Mouse (Mus musculus) intestine, embryonic 15.5 days (tissue): ENCODE data around the gene Prm1. TPM values are rescaled to one million over a fixed set of nuclear protein-coding genes. Genes with fewer than 3 reads are reported as not detected.

Experiments
- ATAC-seq: fragments of 200-750 bp; cut with Nextera tagmentation; 2 replicates; pipeline ENCODE4 v1.8.0; 2017; ENCODE audit warnings: moderate TSS enrichment, moderate library complexity
- H3K27ac ChIP-seq: fragments of 300-500 bp; sonication (generic); 2 replicates; pipeline ENCODE4 v1.5.1; 2015; ENCODE audit warnings: mild to moderate bottlenecking, inconsistent platforms
- H3K27me3 ChIP-seq: fragments of 300-500 bp; sonication (generic); replicated peaks from 2 replicates; pipeline ENCODE4 v1.6.1; 2015; ENCODE audit warnings: inconsistent platforms
- H3K36me3 ChIP-seq: fragments of 300-500 bp; sonication (generic); 2 replicates; pipeline ENCODE4 v1.6.1; 2015; ENCODE audit warnings: inconsistent platforms
- H3K4me1 ChIP-seq: fragments of 300-500 bp; sonication (generic); replicated peaks from 2 replicates; pipeline ENCODE4 v1.6.1; 2015; ENCODE audit warnings: inconsistent platforms
- H3K4me2 ChIP-seq: fragments of 300-500 bp; sonication (generic); replicated peaks from 2 replicates; pipeline ENCODE4 v1.6.1; 2015; ENCODE audit warnings: mild to moderate bottlenecking, inconsistent platforms
- H3K4me3 ChIP-seq: fragments of 300-500 bp; sonication (generic); replicated peaks from 2 replicates; pipeline ENCODE4 v1.5.1; 2015; ENCODE audit warnings: inconsistent platforms
- H3K9ac ChIP-seq: fragments of 300-500 bp; sonication (generic); 2 replicates; pipeline ENCODE4 v1.6.1; 2015; ENCODE audit warnings: inconsistent platforms
- H3K9me3 ChIP-seq: fragments of 300-500 bp; sonication (generic); 2 replicates; pipeline ENCODE4 v1.6.1; 2016; ENCODE audit warnings: inconsistent platforms
- WGBS: fragments of 180-500 bp; shearing (Covaris S2); methylation state at CpG from one replicate; pipeline ENCODE4 v1.1.7; 2015; 5-methylcytosine and 5-hydroxymethylcytosine counted together
- polyA plus RNA-seq: library from polyadenylated mRNA; unstranded; fragments of >200 nt; fragmentation: Nextera tagmentation; extraction: Ambion mirVana; gene quantifications from 2 replicates; pipeline ENCODE4 v1.2.1, GENCODE M21; 2015

Prm1 gene
- polyA plus RNA-seq, 1 experiment from 2014 or later = not detected

DNA sequence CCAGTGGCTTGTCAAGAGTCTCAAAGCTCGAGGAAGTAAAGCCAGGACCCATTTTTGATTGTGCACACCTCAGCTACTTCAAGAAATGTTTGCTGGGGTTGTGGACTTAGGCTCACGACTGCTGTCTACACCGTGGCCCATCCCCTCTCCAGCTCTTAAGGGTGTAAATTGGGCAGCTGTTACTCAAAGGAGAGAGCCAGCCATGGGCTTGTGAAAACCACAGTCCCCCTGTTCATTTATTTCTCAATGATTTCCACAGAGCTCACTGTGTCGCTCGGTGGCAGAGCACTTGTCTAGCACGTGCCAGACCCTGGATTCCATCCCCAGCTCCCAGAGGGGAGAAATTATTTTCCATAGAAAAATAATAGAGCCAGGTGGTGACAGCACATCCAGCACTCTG, 49.5 kb downstream of the Prm1 start:
- Histone ChIP-seq H3K9me3 (no peaks in the 10 kb centered on the region), H3K36me3 (no peaks in the 10 kb centered on the region), H3K4me2 (no peak overlapping the region), H3K4me1 (no peaks in the 10 kb centered on the region), H3K27ac (no peak overlapping the region), H3K27me3 (peaks cover 3% of the 10 kb centered on the region; the same call in 1 of the 2 replicates), H3K9ac (no peak overlapping the region), H3K4me3 (no peak overlapping the region)
- 75% methylated on average over 6 of the region's 6 CpGs for WGBS
- ATAC-seq = no peak

DNA sequence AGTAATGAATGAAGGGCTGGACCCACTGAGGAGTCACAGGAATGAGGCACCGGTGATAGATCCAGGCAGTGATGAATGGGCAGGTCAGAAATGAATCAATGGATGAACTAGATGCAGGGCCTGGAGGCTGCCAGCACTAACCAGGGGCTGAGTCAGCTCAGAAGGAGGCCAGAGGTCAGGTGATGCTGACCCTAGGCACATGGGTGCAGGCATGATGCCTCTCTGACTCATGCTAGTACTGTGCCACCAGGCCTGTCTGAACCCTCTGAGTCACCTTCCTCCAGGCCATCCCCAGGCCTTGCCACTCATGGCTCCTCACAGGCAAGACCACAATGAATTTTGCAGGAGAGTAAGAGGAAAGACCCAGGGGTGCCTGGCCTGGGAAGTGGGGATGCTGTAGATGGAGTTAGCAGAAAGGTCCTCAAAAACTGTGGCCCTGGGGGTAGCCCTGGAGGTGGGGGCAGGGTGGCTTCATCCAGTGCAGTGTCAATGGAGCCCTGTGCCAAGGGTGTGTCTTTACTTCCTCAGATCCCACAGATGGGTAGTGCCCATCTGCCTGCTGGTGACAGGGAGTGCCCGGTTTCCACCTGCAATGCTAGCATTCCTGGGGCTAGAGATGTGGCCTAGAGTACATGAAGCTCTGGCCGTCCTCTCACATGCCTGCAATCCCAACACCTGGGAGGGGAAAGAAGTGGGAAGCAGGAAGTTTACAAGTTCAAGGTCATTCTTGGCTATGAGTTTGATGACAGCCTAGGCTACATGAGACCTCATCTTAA, 50.9 kb downstream of the Prm1 start:
- Histone ChIP-seq H3K27me3 (peaks cover 3% of the 10 kb centered on the region; the same call in 1 of the 2 replicates), H3K4me1 (peaks cover 6% of the 10 kb centered on the region), H3K9me3 (no peaks in the 10 kb centered on the region), H3K27ac (no peak overlapping the region), H3K9ac (no peak overlapping the region), H3K4me3 (no peak overlapping the region), H3K36me3 (no peaks in the 10 kb centered on the region), H3K4me2 (no peak overlapping the region)
- ATAC-seq = no peak
- 84% methylated on average over 3 of the region's 3 CpGs for WGBS

DNA sequence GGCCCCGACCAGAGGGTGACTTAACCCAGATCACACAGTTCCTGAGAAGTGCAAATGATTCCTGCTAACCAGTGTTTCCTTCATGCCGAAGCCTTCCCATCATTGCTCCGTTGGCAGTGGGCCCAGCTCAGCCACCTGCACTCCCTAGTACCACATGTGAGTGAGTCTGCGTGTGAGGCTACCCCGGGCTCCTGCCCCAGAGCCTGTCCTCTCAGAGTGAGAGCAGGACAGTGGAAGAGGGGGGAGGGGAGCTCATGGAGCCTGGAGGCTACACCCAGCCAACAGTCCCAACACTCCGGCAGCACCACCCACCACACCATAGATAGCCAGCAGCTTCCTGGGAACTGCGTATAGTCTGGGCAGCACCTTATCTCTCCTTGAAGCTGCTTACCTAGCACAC, 55.8 kb downstream of the Prm1 start:
- peak; percentile 82 for ATAC-seq
- Histone ChIP-seq H3K4me2 (no peak overlapping the region), H3K9me3 (no peaks in the 10 kb centered on the region), H3K4me3 (no peak overlapping the region), H3K36me3 (no peaks in the 10 kb centered on the region), H3K4me1 (peaks cover 13% of the 10 kb centered on the region), H3K27ac (no peak overlapping the region), H3K27me3 (no peaks in the 10 kb centered on the region), H3K9ac (no peak overlapping the region)
- WGBS = 35% methylated on average over 7 of the region's 7 CpGs

DNA sequence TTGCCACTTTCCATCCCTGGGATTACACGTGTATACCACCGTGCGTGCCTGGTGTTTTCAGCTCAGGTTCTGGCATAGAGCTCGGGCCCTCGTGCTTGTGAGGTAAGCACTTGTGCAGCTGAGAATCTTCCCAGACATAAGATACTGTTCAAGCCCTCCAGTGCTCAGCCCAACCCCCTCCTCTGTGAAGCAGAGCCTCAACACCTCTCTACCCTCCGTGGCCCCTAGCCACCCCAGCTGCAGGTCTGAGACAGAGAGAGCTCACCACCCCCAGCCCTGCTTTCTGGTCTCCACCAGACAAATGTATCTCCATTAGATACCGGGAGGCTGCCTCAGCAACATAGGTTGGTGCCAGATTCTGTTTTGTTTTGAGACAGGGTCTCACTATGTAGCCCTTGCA, 56.4 kb downstream of the Prm1 start:
- WGBS = 35% methylated on average over 7 of the region's 7 CpGs

More for the DNA sequence above, 56.4 kb downstream of the Prm1 start:
- Histone ChIP-seq H3K4me1 (peaks cover 13% of the 10 kb centered on the region), H3K27ac (no peak overlapping the region), H3K36me3 (no peaks in the 10 kb centered on the region), H3K4me2 (no peak overlapping the region), H3K9ac (no peak overlapping the region), H3K9me3 (no peaks in the 10 kb centered on the region), H3K4me3 (no peak overlapping the region), H3K27me3 (no peaks in the 10 kb centered on the region)
- peak; percentile 22 for ATAC-seq

Other genes with a start within 250 kb of the Prm1 start
- 5.7 and 6.9 TPM in 2 replicates for gene Socs1, start 20.3 kb downstream of the Prm1 start, polyA plus RNA-seq
- not detected in 2 replicates for gene Tnp2, start 17.2 kb downstream of the Prm1 start, polyA plus RNA-seq
- gene Prm3, start 14.9 kb downstream of the Prm1 start, polyA plus RNA-seq = not detected in 2 replicates
- not detected in 2 replicates for gene Prm2, start 9.7 kb downstream of the Prm1 start, polyA plus RNA-seq
- gene Gm11172, start 7.1 kb upstream of the Prm1 start, polyA plus RNA-seq = not detected in 2 replicates
- 2.8 and 4.1 TPM in 2 replicates for gene Rmi2, start 29.2 kb upstream of the Prm1 start, polyA plus RNA-seq